Mouse (Mus musculus) erythroblast, embryonic 14.5 days (primary cell): Measurements from ENCODE around the gene Slf2.

Source experiments
- GATA1 ChIP-seq: IDR thresholded peaks from 2 replicates; pipeline ENCODE4 v1.6.1; 2012; ENCODE audit warnings: low read length, inconsistent platforms, mixed read lengths
- TAL1 ChIP-seq: IDR thresholded peaks from 3 replicates; pipeline ENCODE4 v1.6.1; 2012; ENCODE audit warnings: low read length, inconsistent platforms, mixed read lengths

GRCm38 (mm10) chr19:44903343-44904000 lies 27.5 kb upstream of the Slf2 start:
- TF ChIP-seq GATA1: no peak
- no peak for TF ChIP-seq TAL1
